Comparison of ENCODE assay signal across 8 mouse cellular contexts in genomic region chr2:144279742-144280141, GRCm38 (mm10). TPM values are rescaled to one million over a fixed set of nuclear protein-coding genes. Genes with fewer than 3 reads are reported as not detected.
DNase-seq lines count a peak whose midpoint lies in the region; ATAC-seq and TF ChIP-seq lines count a peak whose summit lies in the region.

No protein-coding gene starts in this region.

- H3K9ac ChIP-seq in liver, embryonic 12.5 days = no peak overlapping the region
- no peak overlapping the region for H3K9ac ChIP-seq in liver, embryonic 11.5 days (ENCODE audit: low read depth, low read length)
- H3K9ac ChIP-seq in heart, postnatal 0 days (replicated peaks; ENCODE audit: low read depth, low read length) = no peak overlapping the region
- H3K9ac ChIP-seq in forebrain, embryonic 13.5 days = no peak overlapping the region
- H3K9ac ChIP-seq in neural tube, embryonic 15.5 days (replicated peaks) = no peak overlapping the region

- peaks cover 49% of the 10 kb centered on the region for H3K36me3 ChIP-seq in liver, embryonic 12.5 days
- H3K36me3 ChIP-seq in liver, embryonic 11.5 days (ENCODE audit: control insufficient read depth, insufficient read depth, low read length) = peaks cover 21% of the 10 kb centered on the region
- peaks cover 10% of the 10 kb centered on the region; the same call in 1 of the 2 replicates for H3K36me3 ChIP-seq in heart, postnatal 0 days (replicated peaks; ENCODE audit: control insufficient read depth, insufficient read depth, low read length)
- peaks cover 17% of the 10 kb centered on the region for H3K36me3 ChIP-seq in forebrain, embryonic 13.5 days (ENCODE audit: poor library complexity, severe bottlenecking)
- H3K36me3 ChIP-seq in neural tube, embryonic 15.5 days = peaks cover 19% of the 10 kb centered on the region

- no peak for DNase-seq in liver, embryonic 11.5 days (ENCODE audit: low spot score)
- DNase-seq in adrenal gland, postnatal 14 days = peak; percentile 97
- DNase-seq in heart, postnatal 0 days (ENCODE audit: low spot score) = peak; percentile 85

- no peak overlapping the region for H3K4me2 ChIP-seq in liver, embryonic 12.5 days
- H3K4me2 ChIP-seq in liver, embryonic 11.5 days = no peak overlapping the region
- H3K4me2 ChIP-seq in heart, postnatal 0 days (ENCODE audit: low read depth, low read length) = no peak overlapping the region
- H3K4me2 ChIP-seq in forebrain, embryonic 13.5 days = no peak overlapping the region
- no peak overlapping the region for H3K4me2 ChIP-seq in neural tube, embryonic 15.5 days

- peaks cover 8% of the 10 kb centered on the region for H3K4me1 ChIP-seq in liver, embryonic 12.5 days
- H3K4me1 ChIP-seq in liver, embryonic 11.5 days (replicated peaks; ENCODE audit: control insufficient read depth, insufficient read depth, low read length) = peaks cover 3% of the 10 kb centered on the region
- 0 out of 2 replicates have a peak, but pooled peaks cover 4% of the 10 kb centered on the region for H3K4me1 ChIP-seq in heart, postnatal 0 days (ENCODE audit: control insufficient read depth, insufficient read depth)
- peaks cover 4% of the 10 kb centered on the region; the same call in 1 of the 2 replicates for H3K4me1 ChIP-seq in forebrain, embryonic 13.5 days
- no peaks in the 10 kb centered on the region for H3K4me1 ChIP-seq in neural tube, embryonic 15.5 days

- no peak for TF ChIP-seq CTCF in heart, postnatal 0 days (IDR thresholded peaks at IDR 0.05; ENCODE audit: low read depth)

- H3K27me3 ChIP-seq in liver, embryonic 12.5 days (replicated peaks) = no peaks in the 10 kb centered on the region
- no peaks in the 10 kb centered on the region for H3K27me3 ChIP-seq in liver, embryonic 11.5 days (replicated peaks; ENCODE audit: control insufficient read depth, insufficient read depth, low read length)
- no peaks in the 10 kb centered on the region for H3K27me3 ChIP-seq in heart, postnatal 0 days (ENCODE audit: control insufficient read depth, insufficient read depth, low read length)
- H3K27me3 ChIP-seq in forebrain, embryonic 13.5 days = no peaks in the 10 kb centered on the region
- H3K27me3 ChIP-seq in neural tube, embryonic 15.5 days (replicated peaks) = no peaks in the 10 kb centered on the region

- H3K4me3 ChIP-seq in liver, embryonic 12.5 days = no peak overlapping the region
- H3K4me3 ChIP-seq in liver, embryonic 11.5 days (ENCODE audit: low read depth, low read length) = no peak overlapping the region
- H3K4me3 ChIP-seq in heart, postnatal 0 days (ENCODE audit: low read depth, low read length) = no peak overlapping the region
- H3K4me3 ChIP-seq in forebrain, embryonic 13.5 days = no peak overlapping the region
- no peak overlapping the region for H3K4me3 ChIP-seq in neural tube, embryonic 15.5 days (replicated peaks)

- peak; percentile 75; the same call in 1 of the 2 replicates for TF ChIP-seq EP300 in heart, postnatal 0 days (IDR thresholded peaks at IDR 0.05; ENCODE audit: low read depth)

- 68% methylated on average over 5 of the region's 5 CpGs for WGBS in liver, embryonic 12.5 days (ENCODE audit: insufficient replicate concordance)
- 83% methylated on average over 5 of the region's 5 CpGs for WGBS in liver, embryonic 11.5 days
- 35% methylated on average over 5 of the region's 5 CpGs for WGBS in heart, postnatal 0 days
- WGBS in forebrain, embryonic 13.5 days = 75% methylated on average over 5 of the region's 5 CpGs
- WGBS in neural tube, embryonic 15.5 days = 58% methylated on average over 5 of the region's 5 CpGs

- 0 out of 2 replicates have a peak, but pooled peaks have one; percentile 28 for ATAC-seq in liver, embryonic 12.5 days
- no peak for ATAC-seq in liver, embryonic 11.5 days (replicated peaks; ENCODE audit: low FRiP score)
- ATAC-seq in heart, postnatal 0 days (ENCODE audit: insufficient read depth, low read depth) = peak; percentile 92
- ATAC-seq in megakaryocyte-erythroid progenitor cell, adult 5-6 weeks (replicated peaks; ENCODE audit: low FRiP score, low TSS enrichment, poor library complexity, severe bottlenecking) = peak; percentile 73
- no peak for ATAC-seq in frontal cortex, adult (ENCODE audit: low TSS enrichment)
- ATAC-seq in forebrain, embryonic 13.5 days = no peak
- no peak for ATAC-seq in neural tube, embryonic 15.5 days (ENCODE audit: low FRiP score)

- H3K9me3 ChIP-seq in liver, embryonic 12.5 days (replicated peaks) = no peaks in the 10 kb centered on the region
- H3K9me3 ChIP-seq in liver, embryonic 11.5 days (ENCODE audit: control insufficient read depth, low read length) = no peaks in the 10 kb centered on the region
- H3K9me3 ChIP-seq in heart, postnatal 0 days (replicated peaks; ENCODE audit: control insufficient read depth, low read length) = no peaks in the 10 kb centered on the region
- no peaks in the 10 kb centered on the region for H3K9me3 ChIP-seq in forebrain, embryonic 13.5 days (replicated peaks)
- no peaks in the 10 kb centered on the region for H3K9me3 ChIP-seq in neural tube, embryonic 15.5 days (replicated peaks)

- H3K27ac ChIP-seq in liver, embryonic 12.5 days = no peak overlapping the region
- H3K27ac ChIP-seq in liver, embryonic 11.5 days (ENCODE audit: low read depth, low read length) = no peak overlapping the region
- peak overlapping the region; percentile 82 for H3K27ac ChIP-seq in heart, postnatal 0 days (ENCODE audit: low read depth)
- no peak overlapping the region for H3K27ac ChIP-seq in forebrain, embryonic 13.5 days
- no peak overlapping the region for H3K27ac ChIP-seq in neural tube, embryonic 15.5 days (replicated peaks)

RNA-seq across cellular contexts. Expression of gene Snx5, which starts 9.0 kb away (rescaled TPM):
- 104 and 107 TPM in 2 replicates for polyA plus RNA-seq in liver, embryonic 12.5 days (2016; fragmentation: Nextera tagmentation; extraction: Ambion mirVana)
- polyA plus RNA-seq in liver, embryonic 11.5 days (2014; fragmentation: Nextera tagmentation; extraction: Ambion mirVana) = 168 and 171 TPM in 2 replicates
- total RNA-seq in adrenal gland, postnatal 14 days (2021) = 96.5 and 114 TPM in 2 replicates
- total RNA-seq in heart, postnatal 0 days (2014; rRNA removed; ENCODE audit: low replicate concordance) = 80.2 and 146 TPM in 2 replicates
- polyA plus RNA-seq in heart, postnatal 0 days (2015; fragmentation: Nextera tagmentation; extraction: Ambion mirVana) = 55.7 and 65.6 TPM in 2 replicates
- 326 and 333 TPM in 2 replicates for total RNA-seq in megakaryocyte-erythroid progenitor cell, adult 5-6 weeks (2014; fragmentation: Nextera tagmentation)
- total RNA-seq in megakaryocyte-erythroid progenitor cell, adult 5-6 weeks (2017) = 444 and 510 TPM in 2 replicates
- polyA plus RNA-seq in forebrain, embryonic 13.5 days (2015; fragmentation: Nextera tagmentation; extraction: Ambion mirVana) = 74.5 and 78.6 TPM in 2 replicates
- 74.4 and 93.8 TPM in 2 replicates for polyA plus RNA-seq in neural tube, embryonic 15.5 days (2015; fragmentation: Nextera tagmentation; extraction: Ambion mirVana)

RNA-seq across cellular contexts. Expression of gene Mgme1, which starts 9.3 kb away (rescaled TPM):
- polyA plus RNA-seq in liver, embryonic 12.5 days (2016; fragmentation: Nextera tagmentation; extraction: Ambion mirVana) = 17.4 and 19.0 TPM in 2 replicates
- polyA plus RNA-seq in liver, embryonic 11.5 days (2014; fragmentation: Nextera tagmentation; extraction: Ambion mirVana) = 26.0 and 26.6 TPM in 2 replicates
- total RNA-seq in adrenal gland, postnatal 14 days (2021) = 14.6 and 16.3 TPM in 2 replicates
- total RNA-seq in heart, postnatal 0 days (2014; rRNA removed; ENCODE audit: low replicate concordance) = 7.5 and 11.1 TPM in 2 replicates
- 12.6 and 14.6 TPM in 2 replicates for polyA plus RNA-seq in heart, postnatal 0 days (2015; fragmentation: Nextera tagmentation; extraction: Ambion mirVana)
- total RNA-seq in megakaryocyte-erythroid progenitor cell, adult 5-6 weeks (2014; fragmentation: Nextera tagmentation) = 9.5 and 16.1 TPM in 2 replicates
- total RNA-seq in megakaryocyte-erythroid progenitor cell, adult 5-6 weeks (2017) = 24.7 and 31.8 TPM in 2 replicates
- polyA plus RNA-seq in forebrain, embryonic 13.5 days (2015; fragmentation: Nextera tagmentation; extraction: Ambion mirVana) = 14.9 and 16.6 TPM in 2 replicates
- 13.3 and 15.5 TPM in 2 replicates for polyA plus RNA-seq in neural tube, embryonic 15.5 days (2015; fragmentation: Nextera tagmentation; extraction: Ambion mirVana)

RNA-seq across cellular contexts. Expression of gene Ovol2, which starts 52.2 kb away (rescaled TPM):
- 0.08 TPM in 1 of 2 replicates, not detected in the other for polyA plus RNA-seq in liver, embryonic 12.5 days (2016; fragmentation: Nextera tagmentation; extraction: Ambion mirVana)
- 0.14 TPM in 1 of 2 replicates, not detected in the other for polyA plus RNA-seq in liver, embryonic 11.5 days (2014; fragmentation: Nextera tagmentation; extraction: Ambion mirVana)
- total RNA-seq in adrenal gland, postnatal 14 days (2021) = not detected in 2 replicates
- total RNA-seq in heart, postnatal 0 days (2014; rRNA removed; ENCODE audit: low replicate concordance) = not detected in 2 replicates
- not detected in 2 replicates for polyA plus RNA-seq in heart, postnatal 0 days (2015; fragmentation: Nextera tagmentation; extraction: Ambion mirVana)
- total RNA-seq in megakaryocyte-erythroid progenitor cell, adult 5-6 weeks (2014; fragmentation: Nextera tagmentation) = not detected in 2 replicates
- not detected in 2 replicates for total RNA-seq in megakaryocyte-erythroid progenitor cell, adult 5-6 weeks (2017)
- not detected in 2 replicates for polyA plus RNA-seq in forebrain, embryonic 13.5 days (2015; fragmentation: Nextera tagmentation; extraction: Ambion mirVana)
- 0.11 TPM in 1 of 2 replicates, not detected in the other for polyA plus RNA-seq in neural tube, embryonic 15.5 days (2015; fragmentation: Nextera tagmentation; extraction: Ambion mirVana)

Comparison
In these comparisons a context has a peak if more than half of its experiments do, and no peak if none do; other contexts are left out.
1. ATAC-seq: peak in liver, embryonic 12.5 days (single experiment), heart, postnatal 0 days (single experiment) and megakaryocyte-erythroid progenitor cell, adult 5-6 weeks (single experiment); none in liver, embryonic 11.5 days (single experiment), frontal cortex, adult (single experiment), forebrain, embryonic 13.5 days (single experiment) and neural tube, embryonic 15.5 days (single experiment).